Mouse (Mus musculus) cerebellum, adult 11-12 months (tissue): Measurements from ENCODE around the gene Hivep2.
A peak's percentile ranks its signal among the peaks of the same experiment; 100 is the strongest.

ENCODE experiments used
- DNase-seq: peaks from one replicate; pipeline ENCODE4 v3.0.0; 2022

Hivep2 gene

DNA sequence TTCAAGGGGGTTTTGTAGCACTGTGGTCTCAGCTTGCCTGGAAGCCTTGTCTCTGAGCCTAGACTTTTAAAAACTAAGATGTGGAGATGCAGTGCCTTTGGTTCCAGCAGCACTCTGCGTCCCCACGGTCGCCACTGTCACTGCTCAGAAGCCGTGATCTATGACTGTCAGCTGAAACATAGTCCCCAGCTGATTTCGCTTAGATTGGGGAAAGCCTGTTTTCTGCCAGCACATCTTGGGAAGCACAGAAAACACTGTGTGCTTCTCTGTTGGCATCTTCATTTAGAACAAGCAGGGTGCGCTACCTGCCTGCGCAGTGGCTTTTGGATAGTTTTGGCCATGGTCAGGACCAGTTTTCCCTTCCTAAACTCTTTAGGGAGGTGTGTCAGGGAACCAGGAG, 59.1 kb downstream of the Hivep2 start:
- no peak for DNase-seq

DNA sequence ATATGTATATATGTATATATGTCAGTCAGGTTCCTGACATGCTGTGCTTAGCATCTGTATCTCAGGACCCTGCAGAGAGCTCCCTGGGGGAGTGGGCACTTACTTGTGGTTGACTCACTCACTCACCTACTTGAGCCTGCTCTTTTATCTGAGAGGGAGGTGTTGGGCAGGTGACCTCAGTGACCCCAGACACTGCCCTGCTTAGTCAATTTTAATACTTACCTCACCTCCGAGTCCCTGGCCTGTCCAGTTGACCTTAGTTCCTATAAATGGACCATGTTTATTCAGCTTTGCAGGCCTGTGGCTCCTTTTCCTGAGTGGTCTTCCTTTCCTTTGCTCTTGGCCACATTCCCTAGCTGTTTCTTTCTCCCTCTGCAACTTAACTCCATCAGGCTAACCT, 61.9 kb downstream of the Hivep2 start:
- no peak for DNase-seq

DNA sequence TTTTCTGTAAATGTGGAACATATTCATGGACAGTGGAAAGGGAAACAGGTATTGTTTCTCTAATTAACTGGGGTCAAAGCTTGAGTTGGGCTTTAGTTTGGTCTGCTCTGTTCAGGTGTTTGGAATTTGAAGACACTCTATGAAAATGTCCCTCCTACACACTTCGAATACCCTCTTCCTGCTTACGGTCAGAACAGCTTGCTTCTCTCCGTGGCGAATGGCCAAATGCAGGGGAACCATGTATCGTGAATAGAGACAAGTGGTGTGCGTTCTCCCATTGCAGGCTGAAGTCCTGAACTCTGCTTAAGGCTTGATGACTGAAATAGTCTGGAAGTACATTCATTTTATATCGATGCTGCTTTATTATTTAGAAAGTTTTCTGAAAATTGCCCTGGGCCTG, 63.1 kb downstream of the Hivep2 start:
- peak; percentile 52 for DNase-seq

- no peak for DNase-seq
Observed at GRCm38 (mm10) chr10:14030458-14031035, 64.7 kb downstream of the Hivep2 start.

GRCm38 (mm10) chr10:14032532-14032931, 66.7 kb downstream of the Hivep2 start:
- DNase-seq = no peak

GRCm38 (mm10) chr10:14034046-14034445, 68.2 kb downstream of the Hivep2 start:
- DNase-seq = no peak

DNA sequence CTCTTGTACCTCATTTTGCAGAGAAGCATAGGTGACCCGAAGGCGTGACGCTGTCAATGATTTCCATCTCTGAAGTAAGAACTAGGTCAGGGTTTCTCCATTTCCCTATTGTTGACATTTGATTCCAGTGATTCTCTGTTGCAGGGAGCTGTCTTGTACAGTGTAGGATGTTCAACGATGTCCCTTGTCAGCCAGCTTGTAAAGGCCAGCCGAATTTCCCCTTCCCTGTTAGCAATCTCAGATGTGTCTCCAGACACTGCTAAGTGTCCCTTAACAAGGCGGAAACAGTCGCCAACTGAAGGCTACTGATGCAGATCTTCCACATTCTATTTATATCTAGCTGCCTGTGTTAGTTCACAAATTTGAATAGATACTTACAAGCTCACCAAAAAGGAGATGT, 68.9 kb downstream of the Hivep2 start:
- no peak for DNase-seq

GRCm38 (mm10) chr10:14035607-14036006, 69.7 kb downstream of the Hivep2 start:
- DNase-seq = no peak

- DNase-seq = no peak
Observed at GRCm38 (mm10) chr10:14036472-14036871, 70.6 kb downstream of the Hivep2 start.

- no peak for DNase-seq
Observed at GRCm38 (mm10) chr10:14037977-14038489, 72.2 kb downstream of the Hivep2 start.

DNA sequence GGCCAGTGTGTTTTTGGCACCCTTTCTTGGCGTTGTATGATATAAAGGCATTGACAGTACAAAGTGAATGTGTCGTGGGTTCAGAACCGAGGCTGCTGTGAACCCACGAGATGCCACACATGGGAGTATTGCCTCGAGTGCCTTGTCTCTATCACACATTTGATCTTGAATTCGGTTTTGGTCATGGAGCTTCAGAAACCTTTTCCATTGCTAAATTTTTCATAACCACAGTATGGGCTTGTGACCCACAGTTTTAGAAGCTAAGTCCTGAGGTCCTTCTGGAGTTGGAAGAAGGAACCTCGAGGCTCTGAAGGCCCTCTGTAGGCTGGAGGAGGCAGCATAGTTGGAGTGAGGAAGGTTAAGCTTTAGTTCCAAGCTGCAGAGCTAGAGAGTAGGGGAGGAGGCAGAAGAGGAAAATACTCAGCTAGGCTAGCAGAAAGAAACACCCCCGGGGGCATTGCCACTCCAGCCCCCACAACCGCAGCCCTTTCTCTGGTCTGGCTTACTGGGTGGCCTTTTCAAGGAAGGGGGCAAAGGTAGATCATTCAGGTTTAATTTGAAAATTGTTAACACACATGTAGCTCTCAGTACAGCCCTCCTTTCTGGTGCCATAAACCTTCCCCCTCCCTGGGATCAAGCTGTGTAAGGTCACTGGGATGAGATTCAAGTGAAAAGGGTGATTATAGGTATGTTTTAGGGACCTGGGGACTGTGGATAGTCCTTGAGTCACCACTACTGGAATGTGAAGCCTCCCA, 75.0 kb downstream of the Hivep2 start:
- DNase-seq = no peak

DNA sequence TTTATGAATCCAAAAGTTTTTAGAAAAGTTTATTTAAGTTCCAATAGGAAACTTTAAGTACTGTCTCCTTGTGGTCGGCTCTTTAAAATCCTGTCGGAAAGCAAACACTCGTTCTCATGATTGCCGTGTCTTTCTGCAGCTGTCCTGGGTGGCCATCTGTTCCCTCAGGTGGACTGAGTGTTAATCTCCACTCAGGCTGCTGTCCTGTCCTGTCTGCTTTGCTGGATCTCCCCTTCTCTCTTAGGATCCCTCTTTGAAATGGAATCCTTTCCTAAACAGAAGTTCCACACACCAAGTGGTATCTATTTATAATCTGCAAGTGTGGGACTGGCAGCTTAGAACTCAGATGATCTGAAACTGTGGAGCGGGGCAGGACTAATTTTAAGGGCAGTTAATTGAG, 75.7 kb downstream of the Hivep2 start:
- DNase-seq = no peak

DNA sequence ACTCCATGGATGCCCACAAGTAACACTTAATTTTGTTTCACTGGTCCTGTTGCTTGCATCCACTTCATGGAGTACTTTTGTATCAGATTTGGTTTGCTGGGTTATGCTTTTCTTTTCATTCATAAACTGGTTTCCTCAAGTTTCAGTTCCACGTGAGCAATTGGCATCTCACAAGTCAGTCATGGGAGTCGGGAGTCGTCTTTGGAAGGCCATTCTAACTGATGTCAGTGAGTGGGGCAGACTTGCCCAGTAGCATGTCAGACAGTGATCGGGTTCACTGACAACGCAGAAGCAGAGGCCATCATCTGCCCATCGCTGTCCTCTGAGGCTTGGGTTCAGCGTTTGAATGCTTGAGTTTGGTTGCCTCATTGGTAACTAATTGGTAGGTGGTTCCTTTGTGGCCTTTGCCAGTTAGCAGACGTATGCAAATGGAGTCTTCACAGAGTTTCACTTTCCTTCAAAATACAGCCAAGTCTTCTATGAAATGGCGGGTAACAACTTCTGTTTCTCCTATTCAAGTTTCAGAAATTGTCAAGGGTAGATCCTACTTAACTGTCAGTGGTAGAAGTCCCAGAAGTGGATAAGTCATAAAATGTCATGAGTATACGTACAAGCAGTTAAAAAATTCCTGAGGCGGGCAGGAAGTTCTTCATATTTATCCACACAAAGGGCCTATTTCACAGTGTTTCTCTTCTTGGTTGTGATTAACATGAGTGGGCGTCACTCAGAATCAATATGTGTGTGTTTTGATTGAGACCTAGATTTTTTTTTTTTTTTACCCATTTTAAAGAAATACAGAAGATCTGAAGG, 76.9 kb downstream of the Hivep2 start:
- DNase-seq = no peak

DNA sequence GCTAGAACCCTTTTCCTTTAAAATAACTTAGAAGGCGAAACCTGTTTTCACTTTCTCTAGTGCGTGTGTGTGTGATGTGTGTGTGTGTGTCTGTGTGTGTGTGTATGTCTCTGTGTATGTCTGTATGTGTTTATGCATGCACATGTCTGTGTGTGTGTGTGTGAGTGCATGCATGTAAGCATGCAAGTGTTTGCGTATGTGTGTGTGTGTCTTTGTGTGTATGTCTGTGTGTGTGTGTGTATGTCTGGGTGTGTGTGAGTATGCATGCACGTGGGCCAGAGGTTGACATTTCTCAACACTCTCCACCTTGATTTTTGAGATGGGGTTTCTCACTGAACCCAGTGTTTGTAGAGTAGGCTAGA, 77.5 kb downstream of the Hivep2 start:
- DNase-seq = no peak

- DNase-seq = peak; percentile 36
Observed at GRCm38 (mm10) chr10:14044046-14044782, 78.3 kb downstream of the Hivep2 start.

GRCm38 (mm10) chr10:14044783-14045392, 79.0 kb downstream of the Hivep2 start:
- DNase-seq = no peak

- no peak for DNase-seq
Observed at GRCm38 (mm10) chr10:14045745-14046144, 79.9 kb downstream of the Hivep2 start.

GRCm38 (mm10) chr10:14046171-14046651, 80.3 kb downstream of the Hivep2 start:
- DNase-seq = no peak

DNA sequence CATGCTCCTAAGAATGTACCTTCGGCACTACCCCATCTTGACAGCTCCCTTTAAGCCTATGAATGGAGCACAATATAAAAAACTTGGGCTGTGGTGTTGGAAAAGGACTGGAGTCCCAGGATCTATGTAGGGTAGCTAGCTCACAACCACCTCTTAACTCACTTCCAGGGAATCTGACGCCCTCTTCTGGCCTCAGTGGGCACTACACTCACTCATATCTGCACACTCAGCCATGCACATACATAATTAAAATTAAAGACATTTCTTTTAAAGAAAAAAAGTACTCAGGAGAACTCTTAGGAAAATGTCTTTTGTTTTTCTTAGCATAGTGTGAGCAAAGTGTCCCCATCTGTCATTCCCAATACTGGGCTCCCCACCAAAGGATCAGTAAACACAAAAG, 81.1 kb downstream of the Hivep2 start:
- DNase-seq = no peak

DNA sequence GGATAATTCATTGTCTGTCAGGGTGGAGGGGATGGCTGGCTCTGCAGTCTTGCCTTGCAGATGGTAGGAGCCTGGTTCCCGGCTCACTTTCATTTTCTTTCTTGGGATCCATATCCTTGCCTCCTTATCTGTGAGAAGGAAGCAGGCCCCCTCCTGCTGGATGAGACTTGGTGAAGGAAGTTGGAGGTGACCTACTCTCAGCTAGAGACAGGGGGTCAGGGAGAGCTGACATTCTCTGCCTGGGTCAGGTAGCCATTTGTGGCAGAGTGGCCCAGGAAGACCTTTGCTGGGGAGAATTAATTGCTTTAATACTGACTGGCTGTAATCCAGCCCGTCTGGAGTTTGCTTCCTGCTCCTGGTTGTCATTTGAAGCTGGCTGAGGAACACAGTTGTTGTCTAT, 81.8 kb downstream of the Hivep2 start:
- DNase-seq = no peak

GRCm38 (mm10) chr10:14048322-14048915, 82.5 kb downstream of the Hivep2 start:
- no peak for DNase-seq

DNA sequence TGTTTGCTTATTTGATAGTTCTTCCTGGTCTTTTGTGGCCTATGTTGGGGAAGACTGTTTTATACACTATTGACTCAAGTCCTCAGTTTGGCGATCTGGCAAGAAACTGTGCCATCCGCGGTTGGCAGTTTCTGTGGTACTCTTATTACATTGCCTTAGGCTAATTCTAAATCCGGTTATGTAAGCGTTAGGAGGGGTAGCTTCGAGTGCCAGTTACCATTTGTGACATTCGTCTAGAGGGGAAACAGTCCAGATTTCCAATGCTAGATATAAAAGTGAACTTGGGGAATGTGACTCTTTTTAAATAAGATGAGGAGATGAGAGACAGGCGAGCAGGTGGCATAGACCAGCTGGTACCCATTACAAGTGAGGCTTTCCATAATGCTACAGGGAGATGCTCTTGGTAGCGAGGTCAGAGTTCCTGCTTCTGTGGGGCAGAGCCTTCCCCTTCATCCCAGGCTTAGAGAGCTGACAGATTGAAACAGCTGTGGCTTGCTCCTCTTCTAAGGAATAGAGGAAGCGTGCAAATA, 83.1 kb downstream of the Hivep2 start:
- peak; percentile 69 for DNase-seq
